Mouse (Mus musculus) ovary, postnatal 10 days (tissue): ENCODE results near the gene Ptprj.
"Not testable (repeated sequence)": the region's sequence is repeated elsewhere in the genome, so short reads cannot be mapped to it uniquely, and the experiment has no call there.

Experiments
- DNase-seq: peaks from one replicate; pipeline ENCODE4 v3.0.0; 2022; ENCODE audit warnings: low spot score

Gene Ptprj

DNA sequence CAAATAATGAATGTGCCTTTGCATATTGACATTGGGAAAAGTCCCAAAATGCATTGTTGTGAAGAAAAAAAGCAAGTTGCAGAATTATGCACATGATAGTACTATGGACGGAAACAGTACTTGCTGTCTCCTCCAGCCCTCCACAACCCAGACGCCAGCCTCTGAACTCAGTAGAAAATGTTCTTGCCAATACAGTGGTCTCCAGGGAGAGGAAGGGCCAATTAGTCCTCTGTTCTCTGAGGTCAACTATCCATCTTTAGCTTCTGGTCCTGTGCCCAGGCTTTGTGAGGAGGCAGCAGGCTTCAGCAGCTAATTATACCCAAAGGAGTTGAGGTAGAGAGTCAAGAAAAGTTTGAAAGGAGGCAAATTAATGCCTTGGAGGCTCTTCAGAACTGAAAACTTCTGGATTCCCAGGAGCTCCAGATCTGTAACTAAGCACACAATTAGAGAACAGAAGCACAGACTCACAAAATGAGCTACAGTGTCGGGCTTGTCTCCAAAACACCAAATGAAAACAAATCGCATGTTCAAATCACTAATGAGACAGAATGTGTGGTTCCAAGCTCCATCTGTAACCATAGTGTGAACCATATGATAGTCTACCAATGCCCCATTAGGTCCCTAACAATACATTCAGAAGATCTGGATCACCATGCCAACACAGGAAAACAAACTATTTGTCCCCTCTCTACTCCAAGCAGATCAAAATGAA is 166.2 kb downstream of the Ptprj start:
- not testable (repeated sequence) for DNase-seq

DNA sequence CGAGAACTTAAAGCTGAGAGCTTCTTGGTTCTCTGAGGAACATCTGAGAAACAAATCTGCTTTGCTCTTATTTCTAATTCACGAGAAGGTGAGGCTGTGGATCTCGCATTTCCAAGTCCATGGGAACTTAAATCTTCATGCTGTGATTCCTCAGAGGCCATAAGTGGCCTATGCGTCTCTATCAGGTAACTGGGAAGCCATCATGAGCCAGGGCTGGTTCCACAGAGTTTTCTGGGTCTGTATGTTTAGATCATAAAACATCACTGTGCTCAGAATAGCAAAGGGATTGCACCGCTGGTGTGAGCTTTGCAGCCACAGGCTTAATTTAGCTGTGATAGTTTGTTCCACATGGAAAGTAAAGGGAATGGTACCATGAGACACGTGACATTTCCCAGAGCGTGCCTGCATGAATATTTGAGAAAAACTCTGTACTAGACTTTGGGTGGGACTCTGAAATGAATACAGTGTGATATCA is 181.8 kb downstream of the Ptprj start, which contains the start of gene Olfr1274-ps:
TSS of gene Olfr1274-ps (plus strand) at position 51 of the 475 bp plus-strand sequence.
- DNase-seq = not testable (repeated sequence)
